Mouse (Mus musculus) adrenal gland, adult 2 months (tissue): ENCODE data around the gene Pak1. TPM values are rescaled to one million over a fixed set of nuclear protein-coding genes. Genes with fewer than 3 reads are reported as not detected.
A peak's percentile ranks its signal among the peaks of the same experiment; 100 is the strongest.
"Not testable (repeated sequence)": the region's sequence is repeated elsewhere in the genome, so short reads cannot be mapped to it uniquely, and the experiment has no call there.

Experiments used
- DNase-seq: peaks from one replicate; pipeline ENCODE4 v3.0.0; 2021
- polyA plus RNA-seq: library from polyadenylated mRNA; depleted of rRNA; stranded (reverse); fragments of >200 nt; gene quantifications from 2 replicates; pipeline ENCODE4 v1.2.3, GENCODE M21; 2012; rRNA removed
- total RNA-seq, 2 experiments: library from RNA; stranded (reverse); gene quantifications; 2 replicates each; pipeline ENCODE4 v1.2.3; 2021

Gene Pak1
- total and polyA plus RNA-seq, 3 experiments = 20.5 to 32.2 (median 21.4) TPM

GRCm38 (mm10) chr7:97849557-97849956, 61.2 kb downstream of the Pak1 start:
- not testable (repeated sequence) for DNase-seq

- DNase-seq = peak; percentile 36
Observed at GRCm38 (mm10) chr7:97850331-97850730, 62.0 kb downstream of the Pak1 start.

GRCm38 (mm10) chr7:97863512-97863911, 75.2 kb downstream of the Pak1 start:
- no peak for DNase-seq

- no peak for DNase-seq
Observed at GRCm38 (mm10) chr7:97864531-97864930, 76.2 kb downstream of the Pak1 start.

GRCm38 (mm10) chr7:97867866-97868265, 79.5 kb downstream of the Pak1 start:
- DNase-seq = no peak

DNA sequence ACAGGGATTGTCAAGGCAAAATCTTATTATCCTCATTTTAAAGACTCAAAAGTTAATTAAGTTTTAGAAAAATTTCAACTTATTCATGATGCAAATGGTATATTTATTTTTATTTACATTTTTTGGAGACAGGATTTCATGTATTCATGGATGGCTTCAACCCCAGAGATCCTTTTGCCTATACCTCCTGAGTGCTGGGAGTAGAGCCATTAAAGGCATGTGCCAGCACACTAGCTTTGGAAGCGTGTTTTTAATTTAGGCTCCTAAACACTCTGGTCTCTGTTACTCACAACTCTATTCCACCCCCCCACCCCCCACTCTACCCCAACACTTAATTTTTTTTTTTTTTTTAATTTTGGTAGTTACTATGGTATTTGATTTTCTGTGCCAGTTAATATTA, 80.4 kb downstream of the Pak1 start:
- DNase-seq = no peak

- DNase-seq = no peak
Observed at GRCm38 (mm10) chr7:97872396-97872795, 84.1 kb downstream of the Pak1 start.

GRCm38 (mm10) chr7:97873317-97873716, 85.0 kb downstream of the Pak1 start:
- DNase-seq = no peak

- DNase-seq = no peak
Observed at GRCm38 (mm10) chr7:97877846-97878538, 89.7 kb downstream of the Pak1 start.

DNA sequence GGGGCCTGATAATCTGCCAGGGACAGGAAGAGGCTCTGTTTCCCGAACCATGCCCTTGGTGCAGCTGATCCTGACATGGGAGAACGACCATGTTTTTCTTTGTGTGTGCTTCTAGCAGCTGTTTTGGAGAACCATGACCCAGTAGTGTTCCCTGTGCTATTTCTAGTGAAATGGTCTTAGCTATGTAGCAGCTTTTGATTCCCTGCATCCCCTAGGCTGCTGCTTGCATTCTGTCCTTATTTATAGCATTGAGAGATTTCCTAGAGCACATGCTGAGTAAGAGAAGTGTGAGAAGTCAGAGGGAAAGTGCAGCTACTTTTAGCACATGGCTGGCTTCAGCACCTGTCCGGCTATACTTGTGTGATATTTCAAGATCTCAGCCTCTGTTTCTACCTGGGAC, 123.3 kb downstream of the Pak1 start:
- DNase-seq = no peak

- DNase-seq = no peak
Observed at GRCm38 (mm10) chr7:97914833-97915516, 126.6 kb downstream of the Pak1 start.

GRCm38 (mm10) chr7:97919742-97920141, 131.4 kb downstream of the Pak1 start, which contains the start of gene Gdpd4:
Gdpd4 (plus strand) TSS chr7:97919955.
- DNase-seq = no peak

- no peak for DNase-seq
Observed at GRCm38 (mm10) chr7:97925819-97926218, 137.5 kb downstream of the Pak1 start.

DNA sequence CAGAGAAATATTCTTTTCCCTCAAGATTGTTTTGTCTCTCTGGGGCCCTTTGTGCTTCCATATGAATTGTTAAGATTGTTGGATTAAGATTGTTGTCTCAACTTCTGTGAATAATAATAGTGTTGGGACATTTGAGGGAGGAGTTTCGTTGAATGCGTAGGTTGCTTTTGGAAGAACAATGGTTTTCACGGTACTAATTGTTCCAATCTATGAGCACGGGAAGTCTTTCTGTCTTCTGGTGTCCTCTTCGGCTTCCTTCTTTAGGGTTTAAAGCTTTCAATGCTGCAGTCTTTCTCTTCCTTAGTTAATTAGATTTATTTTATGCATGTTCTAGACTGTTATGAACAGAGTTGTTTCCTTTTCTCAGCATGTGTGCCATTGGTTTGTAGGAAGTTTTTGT, 138.6 kb downstream of the Pak1 start:
- DNase-seq = no peak

DNA sequence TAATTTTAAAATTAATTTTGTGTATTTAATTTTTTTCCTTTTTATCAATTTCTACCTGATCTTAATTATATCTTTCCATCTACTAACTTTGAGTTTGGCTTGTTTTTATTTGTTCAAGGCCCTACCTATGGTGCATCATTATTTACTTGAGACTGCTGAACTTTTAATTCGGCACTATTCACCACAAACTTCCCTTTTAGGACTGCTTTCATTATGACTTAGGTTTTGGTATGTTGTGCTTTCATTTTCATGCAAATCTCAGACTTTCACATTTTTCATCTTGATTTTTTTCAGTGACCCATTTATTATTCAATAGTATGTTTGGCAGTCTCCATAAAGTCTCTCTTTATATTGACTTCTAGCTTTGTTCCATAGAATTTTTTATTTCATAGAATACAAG, 156.1 kb downstream of the Pak1 start:
- no peak for DNase-seq

Other genes starting within 250 kb of the Pak1 start
- gene Aamdc, start 209.0 kb upstream of the Pak1 start, total RNA-seq = 10 to 100 TPM; 31.7 to 49.1 TPM
- gene Aamdc, start 209.0 kb upstream of the Pak1 start, polyA plus RNA-seq = 8.5 and 11.6 TPM in 2 replicates
- gene Rsf1, start 208.7 kb upstream of the Pak1 start, total RNA-seq = 10 to 100 TPM; 24.3 to 25.9 TPM
- gene Rsf1, start 208.7 kb upstream of the Pak1 start, polyA plus RNA-seq = 0.74 and 1.2 TPM in 2 replicates
- gene Clns1a, start 91.9 kb upstream of the Pak1 start, total RNA-seq = 10 to 100 TPM; 43.5 to 67.2 TPM
- gene Clns1a, start 91.9 kb upstream of the Pak1 start, polyA plus RNA-seq = 36.4 and 45.4 TPM in 2 replicates
- gene Aqp11, start 50.3 kb upstream of the Pak1 start, total RNA-seq = 1 to 10 TPM; 2.8 to 5.3 TPM
- gene Aqp11, start 50.3 kb upstream of the Pak1 start, polyA plus RNA-seq = 5.5 and 8.1 TPM in 2 replicates
- not detected for gene Gdpd4, start 131.4 kb downstream of the Pak1 start, total RNA-seq
- not detected in 2 replicates for gene Gdpd4, start 131.4 kb downstream of the Pak1 start, polyA plus RNA-seq